Mouse (Mus musculus): Measurements from ENCODE around the gene Cnot6. TPM values are rescaled to one million over a fixed set of nuclear protein-coding genes. Genes with fewer than 3 reads are reported as not detected.

Cnot6 gene
- polyA plus RNA-seq, 1 experiment from 2014 or later: 30.1 TPM

DNA sequence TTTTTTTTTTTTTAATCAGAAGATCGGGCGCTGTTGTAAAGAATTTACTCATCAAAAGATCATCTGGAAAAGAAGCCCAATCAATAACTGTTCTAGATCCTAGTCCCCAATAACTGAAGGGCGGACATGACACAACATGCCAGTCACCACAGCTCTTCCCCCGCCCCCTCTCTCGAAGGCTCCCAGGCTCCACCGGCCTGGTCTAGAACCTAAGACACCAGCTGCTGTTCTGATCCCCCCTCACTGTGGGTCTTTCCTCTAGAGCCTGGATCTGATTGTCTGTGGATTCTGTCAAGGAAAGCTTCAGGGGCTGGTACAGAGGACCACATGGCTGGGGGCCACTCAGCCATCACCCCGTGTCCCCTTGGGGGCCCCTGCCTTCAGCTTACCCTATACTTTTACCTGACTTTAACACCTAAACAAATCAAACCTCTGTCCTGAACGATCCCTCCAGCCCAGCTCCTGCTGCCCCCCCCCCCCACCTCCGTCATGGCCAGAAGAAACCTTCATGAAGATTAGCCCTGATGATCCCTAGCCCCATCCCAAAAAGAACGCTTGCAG, 60.7 kb downstream of the Cnot6 start:
- H3K9ac ChIP-seq (ENCODE audit: low read depth, low read length): no peak overlapping the region
- no peaks in the 10 kb centered on the region for H3K27me3 ChIP-seq (replicated peaks; ENCODE audit: control insufficient read depth, insufficient read depth, low read length)
- H3K4me2 ChIP-seq (ENCODE audit: low read length): no peak overlapping the region
- H3K36me3 ChIP-seq (ENCODE audit: control insufficient read depth, insufficient read depth, low read length): no peaks in the 10 kb centered on the region
- ATAC-seq: no peak
- H3K27ac ChIP-seq (ENCODE audit: low read depth, low read length): no peak overlapping the region
- H3K9me3 ChIP-seq (ENCODE audit: control insufficient read depth, low read length): no peaks in the 10 kb centered on the region
- H3K4me1 ChIP-seq (ENCODE audit: control insufficient read depth, insufficient read depth, low read depth, low read length): no peaks in the 10 kb centered on the region
- no peak overlapping the region for H3K4me3 ChIP-seq (ENCODE audit: low read length)
- WGBS: 83% methylated on average over 10 of the region's 10 CpGs

DNA sequence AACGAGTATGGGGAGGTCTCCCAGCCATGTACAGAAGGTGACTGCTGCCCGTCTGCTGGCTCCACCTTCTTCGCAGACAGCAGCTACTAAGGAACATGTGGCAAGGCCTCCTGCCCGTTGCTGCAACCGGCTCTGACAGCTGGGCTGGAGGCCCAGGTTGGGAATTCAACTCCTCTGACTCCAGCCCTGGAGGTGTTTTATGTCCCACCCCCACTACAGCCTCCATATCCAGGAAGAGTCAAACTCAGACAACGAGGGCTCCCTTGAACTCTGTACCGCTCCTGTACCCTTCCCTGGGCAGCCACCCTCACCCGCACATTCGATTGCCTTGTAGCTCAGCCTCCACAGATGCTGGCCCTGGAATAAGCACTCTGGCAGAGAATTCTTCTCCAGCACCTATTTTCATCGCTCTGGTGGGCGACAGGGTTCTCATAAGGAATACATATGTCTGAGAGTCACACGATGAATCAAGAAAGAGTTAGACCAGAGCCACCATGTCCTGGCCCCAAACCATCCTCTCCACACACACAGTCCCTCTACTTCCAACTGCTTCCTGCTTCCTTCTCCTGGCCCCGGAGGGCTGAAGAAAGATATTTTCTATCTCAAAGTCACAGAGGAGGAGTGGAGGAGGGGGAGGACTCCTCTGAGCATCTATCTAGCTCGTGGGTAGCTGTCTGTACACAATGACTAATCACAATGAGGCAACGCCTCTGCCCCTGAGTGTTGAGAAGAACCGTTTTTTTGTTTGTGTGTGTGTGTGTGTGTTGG, 61.3 kb downstream of the Cnot6 start:
- no peak overlapping the region for H3K4me3 ChIP-seq (ENCODE audit: low read length)
- no peaks in the 10 kb centered on the region for H3K36me3 ChIP-seq (ENCODE audit: control insufficient read depth, insufficient read depth, low read length)
- 69% methylated on average over 16 of the region's 16 CpGs for WGBS
- H3K4me1 ChIP-seq (ENCODE audit: control insufficient read depth, insufficient read depth, low read depth, low read length): no peaks in the 10 kb centered on the region
- no peaks in the 10 kb centered on the region for H3K9me3 ChIP-seq (ENCODE audit: control insufficient read depth, low read length)
- no peak overlapping the region for H3K27ac ChIP-seq (ENCODE audit: low read depth, low read length)
- ATAC-seq: no peak
- H3K9ac ChIP-seq (ENCODE audit: low read depth, low read length): no peak overlapping the region
- no peaks in the 10 kb centered on the region for H3K27me3 ChIP-seq (replicated peaks; ENCODE audit: control insufficient read depth, insufficient read depth, low read length)
- H3K4me2 ChIP-seq (ENCODE audit: low read length): no peak overlapping the region

GRCm38 (mm10) chr11:49650113-49650993, 62.2 kb downstream of the Cnot6 start:
- WGBS: 60% methylated on average over 18 of the region's 18 CpGs
- Histone ChIP-seq H3K4me2 (ENCODE audit: low read length) (no peak overlapping the region), H3K27ac (ENCODE audit: low read depth, low read length) (no peak overlapping the region), H3K27me3 (replicated peaks; ENCODE audit: control insufficient read depth, insufficient read depth, low read length) (no peaks in the 10 kb centered on the region), H3K4me3 (ENCODE audit: low read length) (no peak overlapping the region), H3K9me3 (ENCODE audit: control insufficient read depth, low read length) (no peaks in the 10 kb centered on the region), H3K4me1 (ENCODE audit: control insufficient read depth, insufficient read depth, low read depth, low read length) (no peaks in the 10 kb centered on the region), H3K9ac (ENCODE audit: low read depth, low read length) (no peak overlapping the region), H3K36me3 (ENCODE audit: control insufficient read depth, insufficient read depth, low read length) (no peaks in the 10 kb centered on the region)
- no peak for ATAC-seq

GRCm38 (mm10) chr11:49645677-49646076, 66.8 kb downstream of the Cnot6 start:
- Histone ChIP-seq H3K27me3 (replicated peaks; ENCODE audit: control insufficient read depth, insufficient read depth, low read length) (no peaks in the 10 kb centered on the region), H3K4me1 (ENCODE audit: control insufficient read depth, insufficient read depth, low read depth, low read length) (no peaks in the 10 kb centered on the region), H3K4me3 (ENCODE audit: low read length) (no peak overlapping the region), H3K27ac (ENCODE audit: low read depth, low read length) (no peak overlapping the region), H3K4me2 (ENCODE audit: low read length) (no peak overlapping the region), H3K9me3 (ENCODE audit: control insufficient read depth, low read length) (no peaks in the 10 kb centered on the region), H3K36me3 (ENCODE audit: control insufficient read depth, insufficient read depth, low read length) (no peaks in the 10 kb centered on the region), H3K9ac (ENCODE audit: low read depth, low read length) (no peak overlapping the region)
- 52% methylated on average over 7 of the region's 8 CpGs for WGBS
- no peak for ATAC-seq

DNA sequence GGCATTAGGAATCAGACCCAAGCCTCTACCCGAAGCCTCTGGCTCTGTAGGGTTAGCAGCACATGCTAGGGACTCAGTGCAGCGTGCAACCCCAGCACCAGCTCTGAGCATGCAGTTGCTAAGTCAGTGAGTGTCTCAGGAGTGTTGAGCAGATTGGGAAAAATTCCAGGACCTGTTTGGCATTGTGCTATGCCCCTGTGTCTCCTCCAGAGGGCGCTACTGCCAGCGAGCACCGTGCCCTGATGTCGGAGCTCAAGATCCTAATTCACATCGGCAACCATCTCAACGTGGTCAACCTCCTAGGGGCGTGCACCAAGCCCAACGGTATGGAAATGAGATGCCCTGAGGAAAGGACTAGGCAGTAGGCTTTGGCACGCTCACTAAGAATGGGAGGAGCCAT, 76.1 kb downstream of the Cnot6 start:
- Histone ChIP-seq H3K4me3 (ENCODE audit: low read length) (0 out of 2 replicates have a peak overlapping the region, but pooled peaks have one; percentile 0), H3K27ac (ENCODE audit: low read depth, low read length) (no peak overlapping the region), H3K36me3 (ENCODE audit: control insufficient read depth, insufficient read depth, low read length) (no peaks in the 10 kb centered on the region), H3K9ac (ENCODE audit: low read depth, low read length) (no peak overlapping the region), H3K9me3 (ENCODE audit: control insufficient read depth, low read length) (no peaks in the 10 kb centered on the region), H3K27me3 (replicated peaks; ENCODE audit: control insufficient read depth, insufficient read depth, low read length) (peaks cover 32% of the 10 kb centered on the region), H3K4me1 (ENCODE audit: control insufficient read depth, insufficient read depth, low read depth, low read length) (peaks cover 13% of the 10 kb centered on the region), H3K4me2 (ENCODE audit: low read length) (peak overlapping the region; percentile 20; the same call in 1 of the 2 replicates)
- ATAC-seq: 0 out of 2 replicates have a peak, but pooled peaks have one; percentile 16
- 3% methylated on average over 11 of the region's 11 CpGs for WGBS

DNA sequence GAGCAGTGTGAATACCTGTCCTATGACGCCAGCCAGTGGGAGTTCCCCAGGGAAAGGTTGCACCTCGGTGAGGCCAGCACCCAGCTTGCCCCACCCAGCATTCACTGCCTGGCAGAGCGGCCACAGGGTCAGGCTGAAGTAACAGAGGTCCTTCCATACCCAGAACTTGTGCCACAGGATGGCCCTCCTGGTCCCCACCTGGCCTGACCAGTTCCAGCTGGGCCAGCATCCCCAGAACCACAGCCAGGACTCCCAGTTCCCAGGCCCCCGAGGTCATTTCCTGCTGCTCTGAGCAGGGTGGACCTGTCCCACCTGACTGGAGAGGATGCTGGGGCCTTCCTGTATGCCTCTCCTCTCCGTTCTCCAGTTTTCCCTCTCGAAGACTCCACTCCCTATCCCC, 76.9 kb downstream of the Cnot6 start:
- H3K4me3 ChIP-seq (ENCODE audit: low read length): no peak overlapping the region
- H3K4me1 ChIP-seq (ENCODE audit: control insufficient read depth, insufficient read depth, low read depth, low read length): peaks cover 13% of the 10 kb centered on the region
- no peak overlapping the region for H3K27ac ChIP-seq (ENCODE audit: low read depth, low read length)
- H3K9me3 ChIP-seq (ENCODE audit: control insufficient read depth, low read length): no peaks in the 10 kb centered on the region
- no peaks in the 10 kb centered on the region for H3K36me3 ChIP-seq (ENCODE audit: control insufficient read depth, insufficient read depth, low read length)
- ATAC-seq: no peak
- no peak overlapping the region for H3K4me2 ChIP-seq (ENCODE audit: low read length)
- no peak overlapping the region for H3K9ac ChIP-seq (ENCODE audit: low read depth, low read length)
- peaks cover 32% of the 10 kb centered on the region for H3K27me3 ChIP-seq (replicated peaks; ENCODE audit: control insufficient read depth, insufficient read depth, low read length)
- 75% methylated on average over 6 of the region's 6 CpGs for WGBS

GRCm38 (mm10) chr11:49634101-49634500, 78.4 kb downstream of the Cnot6 start:
- ATAC-seq: 0 out of 2 replicates have a peak, but pooled peaks have one; percentile 10
- WGBS: 7% methylated on average over 18 of the region's 22 CpGs

GRCm38 (mm10) chr11:49632256-49632655, 80.3 kb downstream of the Cnot6 start:
- H3K4me3 ChIP-seq (ENCODE audit: low read length): no peak overlapping the region
- peaks cover 13% of the 10 kb centered on the region for H3K4me1 ChIP-seq (ENCODE audit: control insufficient read depth, insufficient read depth, low read depth, low read length)
- no peak overlapping the region for H3K27ac ChIP-seq (ENCODE audit: low read depth, low read length)
- peaks cover 32% of the 10 kb centered on the region for H3K27me3 ChIP-seq (replicated peaks; ENCODE audit: control insufficient read depth, insufficient read depth, low read length)
- 72% methylated on average over 2 of the region's 2 CpGs for WGBS
- H3K4me2 ChIP-seq (ENCODE audit: low read length): no peak overlapping the region
- H3K9ac ChIP-seq (ENCODE audit: low read depth, low read length): no peak overlapping the region
- no peaks in the 10 kb centered on the region for H3K9me3 ChIP-seq (ENCODE audit: control insufficient read depth, low read length)
- no peak for ATAC-seq
- no peaks in the 10 kb centered on the region for H3K36me3 ChIP-seq (ENCODE audit: control insufficient read depth, insufficient read depth, low read length)

More at GRCm38 (mm10) chr11:49634101-49634500, 78.4 kb downstream of the Cnot6 start:
- H3K4me2 ChIP-seq (ENCODE audit: low read length): peak overlapping the region; percentile 67
- H3K9ac ChIP-seq (ENCODE audit: low read depth, low read length): peak overlapping the region; percentile 35
- peaks cover 13% of the 10 kb centered on the region for H3K4me1 ChIP-seq (ENCODE audit: control insufficient read depth, insufficient read depth, low read depth, low read length)
- peak overlapping the region; percentile 40 for H3K4me3 ChIP-seq (ENCODE audit: low read length)
- peaks cover 32% of the 10 kb centered on the region for H3K27me3 ChIP-seq (replicated peaks; ENCODE audit: control insufficient read depth, insufficient read depth, low read length)
- no peaks in the 10 kb centered on the region for H3K36me3 ChIP-seq (ENCODE audit: control insufficient read depth, insufficient read depth, low read length)
- H3K27ac ChIP-seq (ENCODE audit: low read depth, low read length): no peak overlapping the region
- no peaks in the 10 kb centered on the region for H3K9me3 ChIP-seq (ENCODE audit: control insufficient read depth, low read length)

DNA sequence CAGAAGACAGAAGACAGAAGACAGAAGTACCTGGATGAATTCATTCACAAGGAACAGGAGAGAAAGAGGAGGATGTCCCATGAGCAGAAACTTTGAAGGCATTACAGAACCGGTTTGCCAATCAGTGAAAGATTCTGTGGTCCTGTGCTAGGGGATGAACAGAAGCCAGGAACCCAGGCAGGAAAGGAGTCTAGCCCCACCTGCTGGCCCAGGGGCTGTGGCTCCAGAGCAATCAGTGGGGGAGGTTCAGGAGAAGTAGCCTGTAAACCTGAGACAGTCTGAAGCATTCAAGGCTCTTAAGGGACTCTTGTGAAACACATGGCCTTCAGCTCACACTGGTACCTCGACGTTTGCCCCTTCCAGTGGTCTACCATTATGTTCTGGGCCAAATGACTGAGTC, 81.4 kb downstream of the Cnot6 start:
- Histone ChIP-seq H3K4me2 (ENCODE audit: low read length) (no peak overlapping the region), H3K4me3 (ENCODE audit: low read length) (no peak overlapping the region), H3K9me3 (ENCODE audit: control insufficient read depth, low read length) (no peaks in the 10 kb centered on the region), H3K4me1 (ENCODE audit: control insufficient read depth, insufficient read depth, low read depth, low read length) (peaks cover 9% of the 10 kb centered on the region), H3K9ac (ENCODE audit: low read depth, low read length) (no peak overlapping the region), H3K27me3 (replicated peaks; ENCODE audit: control insufficient read depth, insufficient read depth, low read length) (peaks cover 24% of the 10 kb centered on the region), H3K36me3 (ENCODE audit: control insufficient read depth, insufficient read depth, low read length) (no peaks in the 10 kb centered on the region), H3K27ac (ENCODE audit: low read depth, low read length) (no peak overlapping the region)
- no peak for ATAC-seq
- WGBS: 60% methylated on average over 3 of the region's 3 CpGs
